Mouse (Mus musculus): ENCODE measurements around the gene Tmcc2.

GRCm38 (mm10) chr1:132342518-132342917, 48.6 kb downstream of the Tmcc2 start:
- no peak for TF ChIP-seq CTCF (conservative IDR thresholded peaks at IDR 0.05; ENCODE audit: low read length)
- no peak for TF ChIP-seq NANOG (IDR thresholded peaks at IDR 0.05; ENCODE audit: borderline replicate concordance, low read length)

Data from E14TG2a.4 (cell line).